Mouse (Mus musculus) adrenal gland, adult 8-10 months (tissue): Measurements from ENCODE around the gene Iqcd. TPM values are rescaled to one million over a fixed set of nuclear protein-coding genes. Genes with fewer than 3 reads are reported as not detected.

Source experiments
- DNase-seq: peaks from one replicate; pipeline ENCODE4 v3.0.0; 2022
- total RNA-seq, 4 experiments: library from RNA; stranded (reverse); gene quantifications; 2 replicates each; pipeline ENCODE4 v1.2.4; 2022

The Iqcd gene
- 1 to 10 TPM in 2 of 4 experiments, under 1 TPM in 2; 0.42 to 1.8 (median 1.1) TPM for total RNA-seq

GRCm38 (mm10) chr5:120588569-120589094 is at the start of gene Iqcd, which contains the start of gene Tpcn1:
Iqcd (plus strand) TSS chr5:120589016.
Tpcn1 (minus strand) TSS chr5:120588673.
- peak; percentile 99 for DNase-seq

DNA sequence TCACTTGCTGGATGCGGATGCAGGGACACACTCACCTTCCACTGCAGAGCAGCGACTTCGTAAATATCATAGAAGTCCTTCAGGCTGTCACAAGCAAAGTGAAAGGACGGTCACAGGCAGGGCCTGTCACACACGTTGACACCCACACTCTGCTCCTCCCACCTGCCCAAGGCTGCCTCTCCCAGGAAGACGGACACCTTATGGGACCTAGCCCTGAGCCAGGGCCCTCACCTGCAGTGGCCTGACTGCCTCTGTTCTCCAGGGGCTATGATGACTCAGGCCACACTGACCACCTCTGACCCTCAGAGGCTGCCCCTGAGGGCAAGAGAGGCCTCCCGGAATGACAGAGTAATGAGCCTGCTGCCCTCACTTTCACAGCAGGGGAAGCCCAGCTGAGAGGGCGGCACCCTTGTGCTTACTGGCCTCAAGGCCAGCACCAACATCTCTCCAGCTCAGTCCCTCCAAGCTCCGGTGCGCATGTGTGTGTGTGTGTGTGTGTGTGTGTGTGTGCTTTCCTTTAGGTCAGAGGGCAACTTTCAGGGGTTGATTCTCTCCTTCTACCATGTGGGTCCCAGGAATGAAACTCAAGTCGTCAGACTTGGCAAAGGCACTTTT is 40.5 kb upstream of the Iqcd start:
- DNase-seq, result no peak

DNA sequence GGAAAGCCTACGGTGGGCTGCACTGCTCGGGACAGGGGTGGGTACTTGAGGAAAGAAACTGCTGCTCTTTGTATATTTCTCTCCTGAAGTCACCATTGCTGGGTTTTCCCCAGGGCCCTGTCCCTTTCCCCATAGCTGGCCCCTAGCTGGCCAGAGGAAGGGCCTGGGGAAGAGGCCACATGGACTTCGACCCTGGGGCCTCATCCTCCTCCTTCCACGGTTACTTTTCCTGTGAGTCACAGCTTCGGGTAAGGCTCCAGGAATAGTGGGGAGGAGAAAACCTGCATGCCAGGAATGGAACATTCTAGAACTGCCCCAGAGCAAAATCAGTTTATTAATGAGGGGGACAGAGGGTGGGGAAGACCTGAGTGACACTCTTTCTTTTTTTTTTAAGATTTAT is 38.7 kb upstream of the Iqcd start:
- no peak for DNase-seq

DNA sequence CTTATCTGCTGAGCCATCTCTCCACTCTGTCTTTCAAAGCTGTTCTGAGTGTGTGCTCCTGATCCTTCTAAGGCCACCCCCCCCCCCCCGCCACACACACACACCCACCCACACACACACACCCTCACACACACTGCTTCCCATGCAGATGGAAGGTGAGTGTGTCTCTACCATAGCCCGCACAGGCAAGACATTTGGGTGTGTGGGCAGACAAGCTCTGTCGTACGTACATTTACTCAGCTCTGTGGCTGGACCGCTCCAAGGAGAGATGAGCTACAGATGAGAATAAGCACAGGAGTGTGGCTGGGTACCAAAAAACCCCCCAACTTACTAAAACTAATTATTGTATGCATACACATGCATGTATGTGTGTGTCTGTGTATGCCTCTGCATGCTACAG is 38.1 kb upstream of the Iqcd start:
- no peak for DNase-seq

DNA sequence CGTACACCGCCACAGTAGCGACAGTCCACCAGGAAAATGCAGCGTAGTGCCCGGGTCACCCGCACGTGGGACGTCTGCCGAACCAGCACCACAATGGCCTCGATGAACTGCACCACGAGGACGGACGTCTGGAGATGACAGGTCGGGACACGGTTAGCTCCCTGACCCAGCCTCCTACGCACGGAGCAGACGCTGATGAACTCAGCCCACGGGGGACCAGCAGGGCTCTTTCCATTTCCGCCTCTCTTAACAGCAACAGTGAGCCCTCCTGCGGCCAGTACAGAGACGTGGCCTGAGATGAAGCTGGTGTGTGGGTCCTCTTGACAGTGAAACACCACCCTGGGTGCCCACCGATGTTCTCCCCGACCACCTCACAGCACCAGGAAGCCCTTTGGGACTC is 32.9 kb upstream of the Iqcd start:
- DNase-seq, result no peak

DNA sequence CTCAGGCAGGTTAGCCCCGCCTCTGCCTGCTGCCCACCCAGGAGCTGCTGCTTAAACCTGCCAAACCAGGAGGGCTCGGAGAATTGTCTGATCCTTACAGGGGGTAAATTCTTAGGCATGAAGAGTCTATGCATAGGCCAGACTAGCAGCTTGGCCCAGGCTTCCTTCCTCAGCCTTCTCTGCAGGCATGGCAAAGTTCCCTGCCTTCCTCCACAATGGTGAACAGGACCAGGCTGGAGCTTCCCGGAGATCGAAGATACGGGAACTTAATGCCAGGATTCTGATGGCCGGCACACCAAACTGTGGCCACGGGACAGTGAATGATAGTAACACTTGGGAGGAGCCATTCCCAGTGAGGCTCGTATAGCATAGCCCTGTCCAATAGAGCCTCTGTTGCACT is 30.8 kb upstream of the Iqcd start:
- no peak for DNase-seq

DNA sequence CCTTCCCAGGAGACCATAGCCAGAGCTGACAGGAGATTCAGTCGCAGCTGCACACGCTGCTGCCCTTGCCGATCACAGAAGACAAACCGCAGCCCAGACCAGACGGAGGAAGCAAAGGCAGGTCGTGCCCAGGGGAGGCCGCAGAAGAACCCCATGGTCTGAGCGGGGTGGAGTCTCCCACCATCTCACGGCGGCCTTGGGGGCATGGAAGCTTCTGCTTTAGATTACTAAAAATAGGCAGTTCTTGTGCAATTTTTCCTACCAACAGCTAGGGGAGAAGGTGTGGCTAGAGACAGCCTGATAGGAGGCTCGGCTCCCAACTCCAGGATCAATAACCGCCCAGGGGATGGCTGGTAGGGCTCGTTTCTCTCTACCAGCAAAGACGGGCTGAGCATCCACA is 30.1 kb upstream of the Iqcd start:
- DNase-seq, result no peak

DNA sequence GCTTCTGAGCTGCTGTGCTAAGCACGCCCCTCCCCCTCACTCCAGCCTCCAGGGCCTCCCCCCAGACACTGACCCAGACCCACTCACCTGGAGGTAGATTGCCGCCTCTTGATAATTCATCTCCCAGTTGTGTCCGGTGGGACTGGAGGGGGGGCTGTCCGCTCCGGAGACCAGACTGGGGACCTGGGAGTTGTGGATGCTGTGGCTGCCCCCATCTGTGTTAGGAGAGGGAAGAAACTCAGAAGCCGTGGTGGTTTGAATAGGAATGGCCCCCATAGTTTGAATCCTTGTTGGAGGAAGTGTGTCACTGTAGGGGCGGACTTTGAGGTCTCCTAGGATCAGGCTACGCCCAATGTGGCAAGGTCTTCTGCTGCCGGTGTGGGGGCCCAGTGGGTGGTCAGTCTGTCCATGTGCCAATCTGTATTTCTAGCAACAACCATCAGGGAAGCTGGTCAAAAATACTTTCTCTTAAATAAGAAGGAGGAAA is 28.6 kb upstream of the Iqcd start:
- no peak for DNase-seq

GRCm38 (mm10) chr5:120560616-120561311 is 28.1 kb upstream of the Iqcd start:
- no peak for DNase-seq

- peak; percentile 52 for DNase-seq
Measured at GRCm38 (mm10) chr5:120562956-120563913, 25.6 kb upstream of the Iqcd start.

- DNase-seq, result no peak
Measured at GRCm38 (mm10) chr5:120563914-120564311, 24.9 kb upstream of the Iqcd start.

GRCm38 (mm10) chr5:120565171-120565905 is 23.5 kb upstream of the Iqcd start:
- no peak for DNase-seq

GRCm38 (mm10) chr5:120566101-120566500 is 22.7 kb upstream of the Iqcd start:
- no peak for DNase-seq

GRCm38 (mm10) chr5:120566681-120567252 is 22.0 kb upstream of the Iqcd start:
- no peak for DNase-seq

DNA sequence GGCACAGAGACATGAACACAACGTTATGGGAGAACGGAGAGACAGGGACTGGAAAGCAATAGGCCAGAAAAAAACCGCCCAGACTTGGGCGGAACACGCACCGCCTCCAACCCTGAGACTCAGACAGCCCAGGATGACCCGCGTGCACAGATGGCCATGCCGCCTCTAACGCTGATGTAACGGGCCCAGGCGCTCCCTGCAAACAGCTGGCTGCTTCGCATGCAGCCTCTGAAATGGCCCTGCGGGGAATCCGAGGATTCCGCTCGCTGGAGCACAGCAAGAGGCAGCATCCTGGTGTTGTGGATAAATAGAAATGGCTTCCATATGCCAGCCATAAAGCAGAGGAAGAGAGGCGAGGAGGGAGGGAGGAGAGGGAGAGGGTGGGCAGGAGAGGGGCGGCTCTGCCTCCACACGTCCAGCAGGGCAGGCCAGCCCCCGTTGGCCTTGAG is 21.5 kb upstream of the Iqcd start:
- peak; percentile 73 for DNase-seq

- no peak for DNase-seq
Measured at GRCm38 (mm10) chr5:120567761-120568211, 21.0 kb upstream of the Iqcd start.

DNA sequence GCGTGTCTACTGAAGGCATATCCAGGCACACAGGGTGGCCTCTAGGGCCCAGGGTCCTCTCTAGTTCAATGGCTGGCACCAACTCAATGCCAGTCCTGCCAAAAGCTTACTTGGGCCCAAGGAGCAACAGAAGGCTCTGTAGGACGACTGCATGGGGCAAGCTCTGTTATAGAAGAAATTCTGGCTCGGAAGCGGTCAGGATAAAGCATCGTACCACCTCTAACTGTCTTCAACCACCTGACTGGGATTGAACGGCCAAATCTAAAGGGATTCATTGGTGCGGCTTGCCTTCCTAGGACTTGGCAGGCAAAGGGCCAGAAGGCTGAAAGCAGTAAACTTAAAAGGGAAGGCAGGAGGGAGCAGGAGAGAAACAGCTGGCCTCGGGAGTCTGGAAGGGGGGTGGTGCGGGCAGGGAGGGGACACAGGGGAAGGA is 20.5 kb upstream of the Iqcd start:
- DNase-seq, result no peak

DNA sequence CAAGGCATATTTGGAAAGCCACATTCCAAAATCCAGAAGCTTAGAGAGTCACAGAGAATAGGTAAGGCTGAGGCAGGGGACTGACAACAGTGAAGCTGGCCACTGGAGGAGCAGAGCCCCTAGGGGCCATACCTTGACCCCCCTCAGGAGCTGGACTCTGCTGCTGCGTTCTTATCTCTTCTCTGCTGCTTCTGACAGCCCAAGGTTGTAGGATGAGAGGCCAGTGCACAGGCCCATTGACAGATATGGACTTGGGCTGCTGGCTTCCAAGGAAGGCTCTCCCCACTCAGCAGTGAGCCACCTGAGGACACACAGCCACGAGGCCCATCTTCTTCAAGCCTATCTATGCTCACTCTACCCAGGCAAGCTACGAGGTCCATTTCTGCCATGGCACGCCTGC is 19.9 kb upstream of the Iqcd start:
- no peak for DNase-seq

DNA sequence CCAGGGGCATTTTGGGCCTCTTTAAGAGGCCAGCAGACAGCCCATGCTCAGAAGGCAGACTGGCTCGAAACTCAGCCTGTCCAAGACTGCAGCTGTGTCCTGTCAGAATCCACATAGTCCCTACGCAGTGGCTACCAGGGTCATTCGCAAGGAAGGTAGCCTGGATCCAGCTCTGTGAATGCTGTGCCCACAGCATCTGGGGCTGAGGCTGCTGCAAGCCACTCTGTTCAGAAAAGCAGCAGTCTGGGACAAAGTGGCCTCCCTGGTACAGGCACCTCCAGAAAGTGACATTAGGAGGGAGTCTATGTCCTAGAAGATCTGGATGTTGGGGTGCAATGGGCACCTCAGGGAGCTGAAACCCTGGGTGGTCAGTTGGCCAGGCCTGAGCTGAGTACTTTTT is 19.0 kb upstream of the Iqcd start:
- DNase-seq, result no peak

- no peak for DNase-seq
Measured at GRCm38 (mm10) chr5:120570289-120570897, 18.4 kb upstream of the Iqcd start.
